Mouse (Mus musculus): Measurements from ENCODE around the gene Man1c1.
A peak's percentile ranks its signal among the peaks of the same experiment; 100 is the strongest.

Man1c1 gene

GRCm38 (mm10) chr4:134673151-134673550, 30.9 kb downstream of the Man1c1 start:
- DNase-seq, result no peak

GRCm38 (mm10) chr4:134672326-134672725, 31.8 kb downstream of the Man1c1 start:
- DNase-seq, result no peak

- DNase-seq, result no peak
Measured at GRCm38 (mm10) chr4:134671660-134672173, 32.4 kb downstream of the Man1c1 start.

GRCm38 (mm10) chr4:134669742-134670354, 34.2 kb downstream of the Man1c1 start:
- DNase-seq, result no peak

- no peak for DNase-seq
Measured at GRCm38 (mm10) chr4:134668355-134669028, 35.6 kb downstream of the Man1c1 start.

GRCm38 (mm10) chr4:134666391-134666790, 37.7 kb downstream of the Man1c1 start:
- no peak for DNase-seq

GRCm38 (mm10) chr4:134663052-134663451, 41.0 kb downstream of the Man1c1 start:
- DNase-seq, result no peak

- no peak for DNase-seq
Measured at GRCm38 (mm10) chr4:134660630-134661183, 43.4 kb downstream of the Man1c1 start.

GRCm38 (mm10) chr4:134659354-134660301, 44.5 kb downstream of the Man1c1 start:
- no peak for DNase-seq

- DNase-seq, result no peak
Measured at GRCm38 (mm10) chr4:134657473-134657872, 46.6 kb downstream of the Man1c1 start.

- DNase-seq, result peak; percentile 29
Measured at GRCm38 (mm10) chr4:134654391-134654790, 49.7 kb downstream of the Man1c1 start.

- no peak for DNase-seq
Measured at GRCm38 (mm10) chr4:134652720-134653119, 51.4 kb downstream of the Man1c1 start.

GRCm38 (mm10) chr4:134652151-134652550, 51.9 kb downstream of the Man1c1 start:
- DNase-seq, result no peak

GRCm38 (mm10) chr4:134651358-134651757, 52.7 kb downstream of the Man1c1 start:
- DNase-seq, result no peak

- no peak for DNase-seq
Measured at GRCm38 (mm10) chr4:134645042-134645948, 58.8 kb downstream of the Man1c1 start.

GRCm38 (mm10) chr4:134644410-134644809, 59.7 kb downstream of the Man1c1 start:
- peak; percentile 21 for DNase-seq

- DNase-seq, result peak; percentile 55
Measured at GRCm38 (mm10) chr4:134641711-134642516, 62.2 kb downstream of the Man1c1 start.

- no peak for DNase-seq
Measured at GRCm38 (mm10) chr4:134639325-134639724, 64.8 kb downstream of the Man1c1 start.

- no peak for DNase-seq
Measured at GRCm38 (mm10) chr4:134638111-134638550, 66.0 kb downstream of the Man1c1 start.

GRCm38 (mm10) chr4:134636406-134636805, 67.7 kb downstream of the Man1c1 start:
- no peak for DNase-seq

- DNase-seq, result no peak
Measured at GRCm38 (mm10) chr4:134634001-134634400, 70.1 kb downstream of the Man1c1 start.

All from thymus, postnatal 4 days (tissue).